Mouse (Mus musculus): Measurements from ENCODE around the gene Syce3.

Syce3 gene

GRCm38 (mm10) chr15:89421938-89422337 lies 11.6 kb upstream of the Syce3 start:
- peak in 1 of 2 experiments; percentile 23 for DNase-seq

- no peak for DNase-seq
Measured at GRCm38 (mm10) chr15:89415282-89415681, 5.0 kb upstream of the Syce3 start.

GRCm38 (mm10) chr15:89406691-89407090 lies 3.6 kb downstream of the Syce3 start:
- no peak for DNase-seq

GRCm38 (mm10) chr15:89404831-89405623 lies 5.3 kb downstream of the Syce3 start:
- DNase-seq, result no peak

GRCm38 (mm10) chr15:89402471-89402870 lies 7.8 kb downstream of the Syce3 start:
- no peak for DNase-seq

- no peak for DNase-seq
Measured at GRCm38 (mm10) chr15:89399716-89400115, 10.6 kb downstream of the Syce3 start.

- DNase-seq, result no peak
Measured at GRCm38 (mm10) chr15:89398146-89398545, 12.2 kb downstream of the Syce3 start.

- peak in 1 of 2 experiments; percentile 38 for DNase-seq
Measured at GRCm38 (mm10) chr15:89396883-89397282, 13.4 kb downstream of the Syce3 start.

- peak in 1 of 2 experiments; percentile 20 for DNase-seq
Measured at GRCm38 (mm10) chr15:89390081-89390480, 20.2 kb downstream of the Syce3 start.

GRCm38 (mm10) chr15:89387127-89387526 lies 23.2 kb downstream of the Syce3 start:
- peak in 1 of 2 experiments; percentile 26 for DNase-seq

GRCm38 (mm10) chr15:89384617-89385016 lies 25.7 kb downstream of the Syce3 start, which contains the start of gene Klhdc7b:
TSS of gene Klhdc7b (plus strand) at chr15:89384917.
- DNase-seq, result no peak

- DNase-seq, result peak; percentile 30 to 53
Measured at GRCm38 (mm10) chr15:89379429-89379828, 30.9 kb downstream of the Syce3 start.

GRCm38 (mm10) chr15:89378831-89379401 lies 31.4 kb downstream of the Syce3 start, which contains the start of gene Odf3b:
TSS of gene Odf3b (minus strand) at chr15:89379282.
- DNase-seq, result peak; percentile 53 to 73

GRCm38 (mm10) chr15:89377938-89378828 lies 32.1 kb downstream of the Syce3 start:
- peak in 1 of 2 experiments; percentile 34 for DNase-seq

- DNase-seq, result peak in 1 of 2 experiments; percentile 34
Measured at GRCm38 (mm10) chr15:89377362-89377761, 32.9 kb downstream of the Syce3 start.

GRCm38 (mm10) chr15:89376957-89377356 lies 33.3 kb downstream of the Syce3 start, which contains the start of gene Tymp:
TSS of gene Tymp (minus strand) at chr15:89377039.
- DNase-seq, result peak; percentile 23 to 56

GRCm38 (mm10) chr15:89376040-89376439 lies 34.3 kb downstream of the Syce3 start:
- DNase-seq, result peak in 1 of 2 experiments; percentile 31

- DNase-seq, result peak in 1 of 2 experiments; percentile 28
Measured at GRCm38 (mm10) chr15:89374801-89375534, 35.3 kb downstream of the Syce3 start.

- peak in 1 of 2 experiments; percentile 31 for DNase-seq
Measured at GRCm38 (mm10) chr15:89374340-89374739, 36.0 kb downstream of the Syce3 start.

- peak; percentile 93 to 97 for DNase-seq
Measured at GRCm38 (mm10) chr15:89373762-89374248, 36.5 kb downstream of the Syce3 start, which contains the start of gene Sco2. TSS of gene Sco2 (minus strand) at chr15:89373846.

- peak; percentile 91 to 92 for DNase-seq
Measured at GRCm38 (mm10) chr15:89373027-89373761, 37.1 kb downstream of the Syce3 start.

All from kidney, postnatal 25 days (tissue).